Mouse (Mus musculus) CH12.LX (cell line): ENCODE data around the gene Ogg1. TPM values are rescaled to one million over a fixed set of nuclear protein-coding genes. Genes with fewer than 3 reads are reported as not detected.

ENCODE experiments used
- DNase-seq: peaks from one replicate; pipeline ENCODE4 v3.0.0-alpha.2; 2013; ENCODE audit errors: extremely low read depth
- H3K27ac ChIP-seq: 2 replicates; pipeline ENCODE4 v1.5.1; 2012; ENCODE audit warnings: low read depth, mild to moderate bottlenecking, control low read depth, moderate library complexity; ENCODE audit not compliant: insufficient read depth
- H3K27me3 ChIP-seq: replicated peaks from 2 replicates; pipeline ENCODE3; 2012; ENCODE audit warnings: inconsistent platforms
- H3K36me3 ChIP-seq, 2 experiments: replicated peaks in 1 of 2; 2 replicates each; pipeline versions ENCODE3 to v1.6.1; 2012; ENCODE audit warnings: inconsistent platforms in 1 of 2, low read length in 1 of 2, mild to moderate bottlenecking in 1 of 2, mixed read lengths in 1 of 2, moderate library complexity in 1 of 2; ENCODE audit not compliant: control insufficient read depth in 1 of 2, insufficient read depth in 1 of 2
- H3K4me1 ChIP-seq, 2 experiments: 2 replicates each; pipeline ENCODE4 v1.6.1; 2012; ENCODE audit warnings: inconsistent platforms in 1 of 2, moderate library complexity in 1 of 2; ENCODE audit not compliant: insufficient read depth in 2 of 2, control insufficient read depth in 1 of 2
- H3K4me2 ChIP-seq: 2 replicates; pipeline ENCODE4 v1.6.1; 2012; ENCODE audit warnings: low read depth, mild to moderate bottlenecking, control low read depth; ENCODE audit not compliant: poor library complexity, insufficient read depth, severe bottlenecking
- H3K4me3 ChIP-seq, 3 experiments: fragments of 150-350 bp in 1 of 3; sonication (generic) in 1 of 3; replicated peaks in 1 of 3; 2 replicates each; pipeline versions ENCODE3 to v1.5.1; 2011 to 2012; ENCODE audit warnings: low read depth in 2 of 3, low read length in 2 of 3, mild to moderate bottlenecking in 2 of 3, moderate library complexity in 2 of 3, control low read depth in 1 of 3, improper control_type of control experiment in 1 of 3, inconsistent platforms in 1 of 3, mixed read lengths in 1 of 3; ENCODE audit not compliant: poor library complexity in 1 of 3
- H3K79me2 ChIP-seq: replicated peaks from 2 replicates; pipeline ENCODE4 v1.6.1; 2012; ENCODE audit warnings: mild to moderate bottlenecking, moderate library complexity; ENCODE audit not compliant: control insufficient read depth, poor library complexity, insufficient read depth, severe bottlenecking; ENCODE audit errors: extremely low read depth
- H3K9ac ChIP-seq: 2 replicates; pipeline ENCODE4 v1.6.1; 2012; ENCODE audit warnings: low read depth, mild to moderate bottlenecking, control low read depth, moderate library complexity; ENCODE audit not compliant: insufficient read depth
- H3K9me3 ChIP-seq: replicated peaks from 2 replicates; pipeline ENCODE3; 2012; ENCODE audit warnings: low read length, inconsistent platforms, mixed read lengths
- BHLHE40 ChIP-seq: IDR thresholded peaks from 2 replicates; pipeline ENCODE4 v1.6.1; 2011; ENCODE audit warnings: mild to moderate bottlenecking, low read depth, low read length, improper control_type of control experiment
- CHD1 ChIP-seq: IDR thresholded peaks from 2 replicates; pipeline ENCODE4 v1.6.1; 2012; ENCODE audit warnings: low read depth, low read length, improper control_type of control experiment, inconsistent platforms
- CHD2 ChIP-seq: IDR thresholded peaks from 2 replicates; pipeline ENCODE4 v1.6.1; 2011; ENCODE audit warnings: low read length, improper control_type of control experiment
- E2F4 ChIP-seq: IDR thresholded peaks from 2 replicates; pipeline ENCODE4 v1.6.1; 2011; ENCODE audit warnings: low read depth, low read length, improper control_type of control experiment; ENCODE audit not compliant: insufficient replicate concordance
- ELF1 ChIP-seq: IDR thresholded peaks from 2 replicates; pipeline ENCODE4 v1.6.1; 2014; ENCODE audit warnings: low read depth, mild to moderate bottlenecking, inconsistent platforms, low read length, improper control_type of control experiment
- ETS1 ChIP-seq: conservative IDR thresholded peaks from 2 replicates; pipeline ENCODE4 v1.6.1; 2012; ENCODE audit warnings: low read depth, mild to moderate bottlenecking, inconsistent platforms, low read length, improper control_type of control experiment, moderate library complexity
- HCFC1 ChIP-seq: IDR thresholded peaks from 2 replicates; pipeline ENCODE4 v1.6.1; 2012; ENCODE audit warnings: low read depth, mild to moderate bottlenecking, inconsistent platforms, low read length, improper control_type of control experiment
- MAZ ChIP-seq: IDR thresholded peaks from 2 replicates; pipeline ENCODE4 v1.6.1; 2012; ENCODE audit warnings: low read depth, mild to moderate bottlenecking, inconsistent platforms, low read length, improper control_type of control experiment, moderate library complexity
- RCOR1 ChIP-seq: conservative IDR thresholded peaks from 2 replicates; pipeline ENCODE4 v1.6.1; 2012; ENCODE audit warnings: low read depth, mild to moderate bottlenecking, inconsistent platforms, low read length, improper control_type of control experiment
- SMC3 ChIP-seq: IDR thresholded peaks from 2 replicates; pipeline ENCODE4 v1.6.1; 2011; ENCODE audit warnings: low read depth, low read length, improper control_type of control experiment
- TCF12 ChIP-seq: IDR thresholded peaks from 2 replicates; pipeline ENCODE4 v1.6.1; 2014; ENCODE audit warnings: low read depth, mild to moderate bottlenecking, inconsistent platforms, low read length, improper control_type of control experiment
- USF2 ChIP-seq: conservative IDR thresholded peaks from 2 replicates; pipeline ENCODE4 v1.6.1; 2011; ENCODE audit warnings: low read depth, low read length, improper control_type of control experiment
- ZC3H11A ChIP-seq: IDR thresholded peaks from 2 replicates; pipeline ENCODE4 v1.6.1; 2012; ENCODE audit warnings: low read depth, mild to moderate bottlenecking, inconsistent platforms, low read length, improper control_type of control experiment
- ZKSCAN1 ChIP-seq: IDR thresholded peaks from 2 replicates; pipeline ENCODE4 v1.6.1; 2012; ENCODE audit warnings: low read depth, inconsistent platforms, low read length, improper control_type of control experiment, borderline replicate concordance
- dilution Hi-C: fragments of 300-500 bp; cut with MboI; formaldehyde crosslinking; loops from 2 replicates; pipeline ENCODE4 v1.14.3; 2020; ENCODE audit warnings: low sequenced_read_pairs; ENCODE audit not compliant: extremely low pct_unique_long_range_greater_than_20kb, extremely low pct_ligation_motif_present
- in situ Hi-C: fragments of 300-500 bp; cut with MboI; formaldehyde crosslinking; loops from 3 replicates; pipeline ENCODE4 v1.14.3; 2019; ENCODE audit warnings: low sequenced_read_pairs, low pct_ligation_motif_present, low pct_unique_long_range_greater_than_20kb, mixed read lengths
- polyA plus RNA-seq: library from polyadenylated mRNA; unstranded; fragments of >175 nt; gene quantifications from 2 replicates; pipeline ENCODE4 v1.2.1, GENCODE M21; 2012; ENCODE audit warnings: low read depth; ENCODE audit not compliant: insufficient read length
- total RNA-seq, 2 experiments: library from RNA; depleted of rRNA; stranded (reverse); fragments of 300-350 nt in 1 of 2; fragments of >200 nt in 1 of 2; gene quantifications; 2 replicates each; pipeline ENCODE4 v1.2.3; 2012 to 2014

The Ogg1 gene
- total and polyA plus RNA-seq, 3 experiments: 13.8 to 20.1 (median 14.5) TPM

GRCm38 (mm10) chr6:113287236-113287635, 39.5 kb upstream of the Ogg1 start:
- TF ChIP-seq HCFC1 (no peak), CHD2 (no peak), BHLHE40 (no peak), ETS1 (no peak), MAZ (no peak), ZC3H11A (no peak), ELF1 (no peak), USF2 (no peak), RCOR1 (no peak), ZKSCAN1 (no peak)
- no peak overlapping the region for H3K4me3 ChIP-seq
- H3K9me3 ChIP-seq: no peaks in the 10 kb centered on the region
- no peak overlapping the region for H3K9ac ChIP-seq
- in situ Hi-C loops (no loop called here), dilution Hi-C loops (no loop called here)
- H3K36me3 ChIP-seq: peaks cover 0 to 12% of the 10 kb centered on the region in 2 experiments
- peaks cover 0 to 8% of the 10 kb centered on the region in 2 experiments; a peak in 2 of 4 replicates for H3K4me1 ChIP-seq
- H3K4me2 ChIP-seq: no peak overlapping the region
- no peak for DNase-seq
- H3K79me2 ChIP-seq: no peaks in the 10 kb centered on the region
- H3K27me3 ChIP-seq: no peaks in the 10 kb centered on the region
- H3K27ac ChIP-seq: no peak overlapping the region

GRCm38 (mm10) chr6:113289346-113289745, 37.4 kb upstream of the Ogg1 start:
- dilution Hi-C loops: no loop called here
- no peak overlapping the region for H3K27ac ChIP-seq
- DNase-seq: no peak
- no peak overlapping the region for H3K4me3 ChIP-seq
- no peak overlapping the region for H3K9ac ChIP-seq
- TF ChIP-seq E2F4 (no peak), SMC3 (no peak)
- in situ Hi-C loops: no loop called here
- peaks cover 0 to 11% of the 10 kb centered on the region in 2 experiments for H3K36me3 ChIP-seq
- H3K4me2 ChIP-seq: no peak overlapping the region
- H3K27me3 ChIP-seq: no peaks in the 10 kb centered on the region
- H3K4me1 ChIP-seq: peaks cover 0 to 8% of the 10 kb centered on the region in 2 experiments; a peak in 2 of 4 replicates
- H3K9me3 ChIP-seq: no peaks in the 10 kb centered on the region
- H3K79me2 ChIP-seq: no peaks in the 10 kb centered on the region

GRCm38 (mm10) chr6:113290346-113290745, 36.4 kb upstream of the Ogg1 start:
- no peak for DNase-seq
- Histone ChIP-seq H3K9me3 (no peaks in the 10 kb centered on the region), H3K4me1 (peaks cover 0 to under 1% of the 10 kb centered on the region in 2 experiments; a peak in 1 of 4 replicates), H3K9ac (no peak overlapping the region), H3K27me3 (no peaks in the 10 kb centered on the region), H3K36me3 (peaks cover 0 to 13% of the 10 kb centered on the region in 2 experiments), H3K4me3 (no peak overlapping the region), H3K4me2 (no peak overlapping the region), H3K79me2 (no peaks in the 10 kb centered on the region), H3K27ac (no peak overlapping the region)
- in situ Hi-C loops: no loop called here
- no peak for TF ChIP-seq CHD1
- TF ChIP-seq ETS1: no peak
- TF ChIP-seq E2F4: no peak
- TF ChIP-seq CHD2: 0 out of 2 replicates have a peak, but pooled peaks have one; percentile 38
- no peak for TF ChIP-seq TCF12
- dilution Hi-C loops: no loop called here
